Mouse (Mus musculus) kidney, adult 2 months (tissue): Measurements from ENCODE around the gene Pisd.

ENCODE experiments used
- CTCF ChIP-seq: fragments of 200-500 bp; conservative IDR thresholded peaks from 2 replicates; pipeline ENCODE4 v1.5.1; 2011; ENCODE audit warnings: low read depth, mild to moderate bottlenecking, control low read depth, low read length, moderate library complexity, mixed read lengths; ENCODE audit not compliant: insufficient read depth, insufficient read length
- POLR2A ChIP-seq: fragments of 200-500 bp; IDR thresholded peaks from one replicate; pipeline ENCODE4 v1.6.1; 2011; ENCODE audit warnings: low read depth, low read length, control low read depth

DNA sequence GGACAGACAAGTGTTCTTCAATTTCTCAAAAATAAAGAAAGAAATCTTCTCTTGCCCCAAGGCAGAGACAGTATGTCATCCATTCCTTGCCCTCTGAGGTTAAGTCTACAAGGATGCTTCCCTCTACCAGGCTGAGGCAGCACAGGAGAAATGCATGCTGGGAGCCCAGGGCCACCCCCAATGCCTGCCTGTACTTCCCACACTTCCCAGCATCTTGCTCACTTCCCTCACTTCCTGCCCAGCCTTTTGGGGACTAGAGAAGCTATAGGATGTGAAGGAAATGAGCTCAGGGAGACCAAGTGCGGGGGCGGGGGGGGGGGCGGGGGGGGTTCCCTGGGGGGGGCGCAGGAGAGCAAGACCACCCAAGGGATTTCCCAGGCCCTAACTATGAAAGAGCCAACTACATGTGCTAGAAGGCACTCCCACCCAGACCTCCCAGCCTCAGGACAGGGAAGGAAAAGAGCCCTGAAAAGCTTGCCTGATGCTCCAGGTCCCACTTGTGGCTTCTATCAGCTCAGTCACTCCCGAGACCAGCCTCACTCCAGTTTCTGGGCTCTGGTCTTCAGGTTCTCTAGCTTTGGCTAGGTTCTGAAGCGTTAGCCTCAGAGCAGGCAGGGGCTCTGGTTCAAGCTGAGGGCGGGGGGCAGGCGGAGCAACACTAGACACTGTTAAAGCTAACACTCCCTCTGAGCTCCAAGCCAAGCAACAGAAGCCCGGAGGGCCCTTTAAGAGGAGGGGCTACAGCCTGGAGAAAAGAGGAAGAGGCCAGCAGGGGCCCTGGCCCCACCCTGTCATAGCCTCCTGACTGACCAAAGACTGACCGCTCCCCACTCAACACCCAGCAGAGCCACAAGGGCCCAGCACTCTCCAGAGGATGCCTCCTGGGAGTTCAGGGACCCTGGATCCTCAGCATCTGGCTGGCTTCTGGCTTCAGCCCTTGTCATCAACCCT is 39.5 kb downstream of the Pisd start:
- TF ChIP-seq CTCF (no peak), POLR2A (peak; percentile 32)
